Mouse (Mus musculus): ENCODE results near the gene Pacsin3.

Gene Pacsin3

GRCm38 (mm10) chr2:91259493-91259892 is 3.7 kb downstream of the Pacsin3 start:
- no peak for DNase-seq (ENCODE audit: low spot score in 2 of 2)

- peak in 1 of 2 experiments; percentile 24 for DNase-seq (ENCODE audit: low spot score in 2 of 2)
These were observed 8.2 kb downstream of the Pacsin3 start for GRCm38 (mm10) chr2:91263692-91264660.

GRCm38 (mm10) chr2:91264711-91265681 is 9.2 kb downstream of the Pacsin3 start, which contains the start of gene Arfgap2:
Gene Arfgap2, plus strand, starts transcription at chr2:91264974.
- DNase-seq (ENCODE audit: low spot score in 2 of 2), result peak; percentile 86 to 96

GRCm38 (mm10) chr2:91268042-91268441 is 12.3 kb downstream of the Pacsin3 start:
- DNase-seq (ENCODE audit: low spot score in 2 of 2), result no peak

GRCm38 (mm10) chr2:91268706-91269105 is 13.0 kb downstream of the Pacsin3 start:
- no peak for DNase-seq (ENCODE audit: low spot score in 2 of 2)

GRCm38 (mm10) chr2:91269687-91270133 is 14.0 kb downstream of the Pacsin3 start:
- DNase-seq (ENCODE audit: low spot score in 2 of 2), result no peak

- peak in 1 of 2 experiments; percentile 59 for DNase-seq (ENCODE audit: low spot score in 2 of 2)
These were observed 23.1 kb downstream of the Pacsin3 start for GRCm38 (mm10) chr2:91278749-91279371.

- no peak for DNase-seq (ENCODE audit: low spot score in 2 of 2)
These were observed 23.6 kb downstream of the Pacsin3 start for GRCm38 (mm10) chr2:91279372-91279755.

GRCm38 (mm10) chr2:91281366-91281765 is 25.6 kb downstream of the Pacsin3 start:
- no peak for DNase-seq (ENCODE audit: low spot score in 2 of 2)

- DNase-seq (ENCODE audit: low spot score in 2 of 2), result no peak
These were observed 28.2 kb downstream of the Pacsin3 start for GRCm38 (mm10) chr2:91283972-91284371.

- DNase-seq (ENCODE audit: low spot score in 2 of 2), result peak in 1 of 2 experiments; percentile 25
These were observed 28.8 kb downstream of the Pacsin3 start for GRCm38 (mm10) chr2:91284375-91285199.

- peak; percentile 51 to 82 for DNase-seq (ENCODE audit: low spot score in 2 of 2)
These were observed 30.2 kb downstream of the Pacsin3 start for GRCm38 (mm10) chr2:91285885-91286505.

- DNase-seq (ENCODE audit: low spot score in 2 of 2), result no peak
These were observed 31.8 kb downstream of the Pacsin3 start for GRCm38 (mm10) chr2:91287563-91287962.

- no peak for DNase-seq (ENCODE audit: low spot score in 2 of 2)
These were observed 35.6 kb downstream of the Pacsin3 start for GRCm38 (mm10) chr2:91291197-91292007.

- DNase-seq (ENCODE audit: low spot score in 2 of 2), result no peak
These were observed 38.5 kb downstream of the Pacsin3 start for GRCm38 (mm10) chr2:91294226-91294625.

- DNase-seq (ENCODE audit: low spot score in 2 of 2), result no peak
These were observed 40.1 kb downstream of the Pacsin3 start for GRCm38 (mm10) chr2:91295895-91296294.

GRCm38 (mm10) chr2:91299156-91299555 is 43.4 kb downstream of the Pacsin3 start:
- DNase-seq (ENCODE audit: low spot score in 2 of 2), result no peak

GRCm38 (mm10) chr2:91300784-91301183 is 45.0 kb downstream of the Pacsin3 start:
- no peak for DNase-seq (ENCODE audit: low spot score in 2 of 2)

GRCm38 (mm10) chr2:91301836-91302235 is 46.1 kb downstream of the Pacsin3 start:
- no peak for DNase-seq (ENCODE audit: low spot score in 2 of 2)
